Mouse (Mus musculus): Measurements from ENCODE around the gene Ergic3.

Gene Ergic3

GRCm38 (mm10) chr2:156066126-156066525 lies 58.3 kb downstream of the Ergic3 start:
- DNase-seq (ENCODE audit: low spot score in 2 of 2), result no peak
